Mouse (Mus musculus) MEL (cell line): ENCODE data around the gene Ttc3.

Source experiments
- CHD2 ChIP-seq: IDR thresholded peaks from 2 replicates; pipeline ENCODE4 v1.6.1; 2011; ENCODE audit warnings: low read length, improper control_type of control experiment
- CTCF ChIP-seq, 3 experiments: IDR thresholded peaks in 2 of 3; conservative IDR thresholded peaks in 1 of 3; 2 replicates each; pipeline ENCODE4 v1.5.1; 2011 to 2012; ENCODE audit warnings: low read length in 3 of 3, low read depth in 2 of 3, mild to moderate bottlenecking in 2 of 3, improper control_type of control experiment in 1 of 3, inconsistent platforms in 1 of 3, mixed read lengths in 1 of 3, moderate library complexity in 1 of 3; ENCODE audit not compliant: control insufficient read depth in 1 of 3, insufficient read depth in 1 of 3, poor library complexity in 1 of 3, severe bottlenecking in 1 of 3
- E2F4 ChIP-seq: IDR thresholded peaks from 2 replicates; pipeline ENCODE4 v1.6.1; 2011; ENCODE audit warnings: low read depth, low read length, improper control_type of control experiment, borderline replicate concordance
- GATA1 ChIP-seq: IDR thresholded peaks from 2 replicates; pipeline ENCODE4 v1.6.1; 2011; ENCODE audit warnings: low read depth, low read length, improper control_type of control experiment
- HCFC1 ChIP-seq: IDR thresholded peaks from 2 replicates; pipeline ENCODE4 v1.6.1; 2012; ENCODE audit warnings: low read depth, mild to moderate bottlenecking, inconsistent platforms, low read length, improper control_type of control experiment, moderate library complexity
- MYC ChIP-seq: IDR thresholded peaks from 2 replicates; pipeline ENCODE4 v1.6.1; 2011; ENCODE audit warnings: low read depth, mild to moderate bottlenecking, low read length, improper control_type of control experiment, moderate library complexity
- POLR2A ChIP-seq, 2 experiments: IDR thresholded peaks; 2 replicates each; pipeline ENCODE4 v1.6.1; 2011 to 2012; ENCODE audit warnings: low read length in 2 of 2, mild to moderate bottlenecking in 2 of 2, control low read depth in 1 of 2, improper control_type of control experiment in 1 of 2, low read depth in 1 of 2, moderate library complexity in 1 of 2; ENCODE audit not compliant: control insufficient read depth in 1 of 2, insufficient read depth in 1 of 2, poor library complexity in 1 of 2
- RCOR1 ChIP-seq: IDR thresholded peaks from 2 replicates; pipeline ENCODE4 v1.6.1; 2012; ENCODE audit warnings: low read depth, mild to moderate bottlenecking, inconsistent platforms, low read length, improper control_type of control experiment
- SIN3A ChIP-seq: IDR thresholded peaks from 2 replicates; pipeline ENCODE4 v1.6.1; 2012; ENCODE audit warnings: low read length, improper control_type of control experiment, inconsistent platforms
- SMC3 ChIP-seq: IDR thresholded peaks from 2 replicates; pipeline ENCODE4 v1.6.1; 2011; ENCODE audit warnings: low read depth, low read length, improper control_type of control experiment
- TCF12 ChIP-seq: IDR thresholded peaks from 2 replicates; pipeline ENCODE4 v1.6.1; 2014; ENCODE audit warnings: low read depth, mild to moderate bottlenecking, inconsistent platforms, low read length, improper control_type of control experiment, moderate library complexity
- USF2 ChIP-seq, 2 experiments: IDR thresholded peaks; 2 replicates each; pipeline ENCODE4 v1.6.1; 2011 to 2012; ENCODE audit warnings: improper control_type of control experiment in 2 of 2, low read length in 2 of 2, borderline replicate concordance in 1 of 2, inconsistent platforms in 1 of 2, low read depth in 1 of 2, mild to moderate bottlenecking in 1 of 2; ENCODE audit not compliant: insufficient read depth in 1 of 2
- ZKSCAN1 ChIP-seq: IDR thresholded peaks from 2 replicates; pipeline ENCODE4 v1.6.1; 2012; ENCODE audit warnings: low read depth, mild to moderate bottlenecking, inconsistent platforms, low read length, improper control_type of control experiment, moderate library complexity

- TF ChIP-seq CTCF (IDR thresholded peaks at IDR 0.05 in 2 of 3, conservative IDR thresholded peaks at IDR 0.05 in 1 of 3; ENCODE audit: control insufficient read depth in 1 of 3, insufficient read depth in 1 of 3, low read depth in 2 of 3, low read length in 3 of 3, poor library complexity in 1 of 3, severe bottlenecking in 1 of 3) (no peak), SMC3 (no peak), POLR2A (IDR thresholded peaks at IDR 0.05; ENCODE audit: control insufficient read depth in 1 of 2, insufficient read depth in 1 of 2, low read depth in 1 of 2, low read length in 2 of 2, poor library complexity in 1 of 2) (no peak), SIN3A (no peak), USF2 (IDR thresholded peaks at IDR 0.05; ENCODE audit: borderline replicate concordance in 1 of 2, insufficient read depth in 1 of 2, low read depth in 1 of 2, low read length in 2 of 2) (no peak), TCF12 (no peak), HCFC1 (no peak), CHD2 (no peak), ZKSCAN1 (no peak), RCOR1 (no peak), GATA1 (no peak), MYC (no peak), E2F4 (no peak)
These were observed 43.7 kb downstream of the Ttc3 start for GRCm38 (mm10) chr16:94414151-94414550.
